Mouse (Mus musculus): ENCODE results near the gene Myb. TPM values are rescaled to one million over a fixed set of nuclear protein-coding genes. Genes with fewer than 3 reads are reported as not detected.

The Myb gene
- total and polyA plus RNA-seq, 2 experiments: 0.09 to 0.10 TPM

GRCm38 (mm10) chr10:21105206-21105605 lies 55.6 kb downstream of the Myb start:
- no peak overlapping the region for H3K27ac ChIP-seq (replicated peaks; ENCODE audit: insufficient read depth, low read depth, low read length)
- H3K9ac ChIP-seq (ENCODE audit: low read depth, low read length): no peak overlapping the region
- TF ChIP-seq CTCF (IDR thresholded peaks at IDR 0.05; ENCODE audit: low read depth, low read length): no peak
- TF ChIP-seq POLR2A (IDR thresholded peaks at IDR 0.05; ENCODE audit: extremely low read depth, insufficient read depth, low read length): no peak
- WGBS: 89% methylated on average over 2 of the region's 2 CpGs
- H3K4me1 ChIP-seq (ENCODE audit: control insufficient read depth, insufficient read depth, low read length): no peaks in the 10 kb centered on the region
- no peaks in the 10 kb centered on the region for H3K36me3 ChIP-seq (ENCODE audit: control insufficient read depth, insufficient read depth, low read length)
- no peaks in the 10 kb centered on the region for H3K79me2 ChIP-seq (ENCODE audit: control insufficient read depth, insufficient read depth, low read length)
- no peak overlapping the region for H3K4me3 ChIP-seq (ENCODE audit: insufficient read depth, low read depth, low read length)
- DNase-seq (ENCODE audit: extremely low read depth, low read depth, low spot score): no peak
- no peaks in the 10 kb centered on the region for H3K27me3 ChIP-seq (ENCODE audit: control insufficient read depth, insufficient read depth, low read length)

GRCm38 (mm10) chr10:21102689-21103088 lies 58.1 kb downstream of the Myb start:
- Histone ChIP-seq H3K9ac (ENCODE audit: low read depth, low read length) (no peak overlapping the region), H3K4me3 (ENCODE audit: insufficient read depth, low read depth, low read length) (no peak overlapping the region), H3K27ac (replicated peaks; ENCODE audit: insufficient read depth, low read depth, low read length) (no peak overlapping the region), H3K79me2 (ENCODE audit: control insufficient read depth, insufficient read depth, low read length) (no peaks in the 10 kb centered on the region), H3K27me3 (ENCODE audit: control insufficient read depth, insufficient read depth, low read length) (no peaks in the 10 kb centered on the region), H3K36me3 (ENCODE audit: control insufficient read depth, insufficient read depth, low read length) (no peaks in the 10 kb centered on the region), H3K4me1 (ENCODE audit: control insufficient read depth, insufficient read depth, low read length) (no peaks in the 10 kb centered on the region)
- WGBS: 90% methylated on average over 7 of the region's 7 CpGs
- TF ChIP-seq CTCF (IDR thresholded peaks at IDR 0.05; ENCODE audit: low read depth, low read length) (no peak), POLR2A (IDR thresholded peaks at IDR 0.05; ENCODE audit: extremely low read depth, insufficient read depth, low read length) (no peak)
- no peak for DNase-seq (ENCODE audit: extremely low read depth, low read depth, low spot score)

- Histone ChIP-seq H3K27ac (replicated peaks; ENCODE audit: insufficient read depth, low read depth, low read length) (no peak overlapping the region), H3K79me2 (ENCODE audit: control insufficient read depth, insufficient read depth, low read length) (no peaks in the 10 kb centered on the region), H3K36me3 (ENCODE audit: control insufficient read depth, insufficient read depth, low read length) (no peaks in the 10 kb centered on the region), H3K4me1 (ENCODE audit: control insufficient read depth, insufficient read depth, low read length) (no peaks in the 10 kb centered on the region), H3K27me3 (ENCODE audit: control insufficient read depth, insufficient read depth, low read length) (no peaks in the 10 kb centered on the region), H3K4me3 (ENCODE audit: insufficient read depth, low read depth, low read length) (no peak overlapping the region), H3K9ac (ENCODE audit: low read depth, low read length) (no peak overlapping the region)
- 63% methylated on average over 4 of the region's 4 CpGs for WGBS
- TF ChIP-seq POLR2A (IDR thresholded peaks at IDR 0.05; ENCODE audit: extremely low read depth, insufficient read depth, low read length): no peak
- no peak for TF ChIP-seq CTCF (IDR thresholded peaks at IDR 0.05; ENCODE audit: low read depth, low read length)
- no peak for DNase-seq (ENCODE audit: extremely low read depth, low read depth, low spot score)
Observed at GRCm38 (mm10) chr10:21101948-21102347, 58.8 kb downstream of the Myb start.

- 57% methylated on average over 9 of the region's 9 CpGs for WGBS
- H3K27me3 ChIP-seq (ENCODE audit: control insufficient read depth, insufficient read depth, low read length): no peaks in the 10 kb centered on the region
- DNase-seq (ENCODE audit: extremely low read depth, low read depth, low spot score): no peak
- no peak overlapping the region for H3K27ac ChIP-seq (replicated peaks; ENCODE audit: insufficient read depth, low read depth, low read length)
- H3K36me3 ChIP-seq (ENCODE audit: control insufficient read depth, insufficient read depth, low read length): no peaks in the 10 kb centered on the region
- no peaks in the 10 kb centered on the region for H3K79me2 ChIP-seq (ENCODE audit: control insufficient read depth, insufficient read depth, low read length)
- H3K4me1 ChIP-seq (ENCODE audit: control insufficient read depth, insufficient read depth, low read length): no peaks in the 10 kb centered on the region
- H3K9ac ChIP-seq (ENCODE audit: low read depth, low read length): no peak overlapping the region
- TF ChIP-seq CTCF (IDR thresholded peaks at IDR 0.05; ENCODE audit: low read depth, low read length): no peak
- no peak for TF ChIP-seq POLR2A (IDR thresholded peaks at IDR 0.05; ENCODE audit: extremely low read depth, insufficient read depth, low read length)
- no peak overlapping the region for H3K4me3 ChIP-seq (ENCODE audit: insufficient read depth, low read depth, low read length)
Observed at GRCm38 (mm10) chr10:21100646-21101249, 60.0 kb downstream of the Myb start.

GRCm38 (mm10) chr10:21099515-21099914 lies 61.3 kb downstream of the Myb start:
- Histone ChIP-seq H3K79me2 (ENCODE audit: control insufficient read depth, insufficient read depth, low read length) (no peaks in the 10 kb centered on the region), H3K36me3 (ENCODE audit: control insufficient read depth, insufficient read depth, low read length) (no peaks in the 10 kb centered on the region), H3K4me1 (ENCODE audit: control insufficient read depth, insufficient read depth, low read length) (no peaks in the 10 kb centered on the region), H3K4me3 (ENCODE audit: insufficient read depth, low read depth, low read length) (no peak overlapping the region), H3K27me3 (ENCODE audit: control insufficient read depth, insufficient read depth, low read length) (no peaks in the 10 kb centered on the region), H3K27ac (replicated peaks; ENCODE audit: insufficient read depth, low read depth, low read length) (no peak overlapping the region), H3K9ac (ENCODE audit: low read depth, low read length) (no peak overlapping the region)
- WGBS: 85% methylated on average over 7 of the region's 7 CpGs
- DNase-seq (ENCODE audit: extremely low read depth, low read depth, low spot score): no peak
- TF ChIP-seq CTCF (IDR thresholded peaks at IDR 0.05; ENCODE audit: low read depth, low read length) (no peak), POLR2A (IDR thresholded peaks at IDR 0.05; ENCODE audit: extremely low read depth, insufficient read depth, low read length) (no peak)

- no peak for TF ChIP-seq POLR2A (IDR thresholded peaks at IDR 0.05; ENCODE audit: extremely low read depth, insufficient read depth, low read length)
- no peak for TF ChIP-seq CTCF (IDR thresholded peaks at IDR 0.05; ENCODE audit: low read depth, low read length)
Observed at GRCm38 (mm10) chr10:21095541-21095940, 65.2 kb downstream of the Myb start.

More at GRCm38 (mm10) chr10:21095541-21095940, 65.2 kb downstream of the Myb start:
- Histone ChIP-seq H3K9ac (ENCODE audit: low read depth, low read length) (no peak overlapping the region), H3K27me3 (ENCODE audit: control insufficient read depth, insufficient read depth, low read length) (no peaks in the 10 kb centered on the region), H3K27ac (replicated peaks; ENCODE audit: insufficient read depth, low read depth, low read length) (no peak overlapping the region), H3K4me1 (ENCODE audit: control insufficient read depth, insufficient read depth, low read length) (no peaks in the 10 kb centered on the region), H3K79me2 (ENCODE audit: control insufficient read depth, insufficient read depth, low read length) (no peaks in the 10 kb centered on the region), H3K4me3 (ENCODE audit: insufficient read depth, low read depth, low read length) (no peak overlapping the region), H3K36me3 (ENCODE audit: control insufficient read depth, insufficient read depth, low read length) (no peaks in the 10 kb centered on the region)
- 86% methylated on average over 14 of the region's 14 CpGs for WGBS
- no peak for DNase-seq (ENCODE audit: extremely low read depth, low read depth, low spot score)

Data from liver, adult 2 months (tissue).